Mouse (Mus musculus) lung, adult 2 months (tissue): ENCODE data around the gene Gm17949.

Source experiments
- CTCF ChIP-seq: fragments of 200-500 bp; IDR thresholded peaks from 2 replicates; pipeline ENCODE4 v1.5.1; 2011; ENCODE audit warnings: mild to moderate bottlenecking, low read length, control low read depth; ENCODE audit not compliant: insufficient read depth
- POLR2A ChIP-seq: fragments of 200-500 bp; IDR thresholded peaks from 2 replicates; pipeline ENCODE4 v1.6.1; 2011; ENCODE audit warnings: low read depth, mild to moderate bottlenecking, control low read depth, low read length, borderline replicate concordance; ENCODE audit errors: extremely low read depth

- TF ChIP-seq CTCF: no peak
- no peak for TF ChIP-seq POLR2A
These were observed 8.4 kb downstream of the Gm17949 start for GRCm38 (mm10) chr17:57019693-57020092.
